Mouse (Mus musculus): Measurements from ENCODE around the gene Lzic.

The Lzic gene

GRCm38 (mm10) chr4:149527621-149528354 is 42.8 kb downstream of the Lzic start:
- DNase-seq, result no peak

- no peak for DNase-seq
Measured at GRCm38 (mm10) chr4:149529691-149530090, 44.7 kb downstream of the Lzic start.

- DNase-seq, result no peak
Measured at GRCm38 (mm10) chr4:149539441-149539840, 54.4 kb downstream of the Lzic start.

DNA sequence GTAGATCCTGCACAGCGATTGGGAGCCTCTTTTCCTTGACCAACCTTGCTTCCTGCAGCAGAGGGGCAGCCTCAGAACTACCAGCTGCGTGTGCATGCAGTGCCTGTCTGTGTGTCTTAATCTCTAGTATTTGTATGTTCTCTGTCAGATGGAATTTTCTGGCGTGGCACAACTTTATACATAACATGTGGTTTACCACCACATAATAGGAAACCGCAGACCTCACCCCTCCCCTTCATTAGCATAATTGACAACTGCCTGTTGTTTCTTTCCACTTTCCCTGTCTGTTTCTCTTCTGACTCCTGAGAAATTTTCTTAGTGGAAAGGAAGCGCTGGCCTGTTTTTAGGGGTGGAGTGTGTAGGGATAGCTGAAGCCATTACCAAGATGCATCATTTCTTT is 56.9 kb downstream of the Lzic start:
- DNase-seq, result no peak

GRCm38 (mm10) chr4:149542431-149542830 is 57.4 kb downstream of the Lzic start:
- DNase-seq, result no peak

GRCm38 (mm10) chr4:149542927-149543553 is 58.0 kb downstream of the Lzic start:
- DNase-seq, result peak; percentile 78

DNA sequence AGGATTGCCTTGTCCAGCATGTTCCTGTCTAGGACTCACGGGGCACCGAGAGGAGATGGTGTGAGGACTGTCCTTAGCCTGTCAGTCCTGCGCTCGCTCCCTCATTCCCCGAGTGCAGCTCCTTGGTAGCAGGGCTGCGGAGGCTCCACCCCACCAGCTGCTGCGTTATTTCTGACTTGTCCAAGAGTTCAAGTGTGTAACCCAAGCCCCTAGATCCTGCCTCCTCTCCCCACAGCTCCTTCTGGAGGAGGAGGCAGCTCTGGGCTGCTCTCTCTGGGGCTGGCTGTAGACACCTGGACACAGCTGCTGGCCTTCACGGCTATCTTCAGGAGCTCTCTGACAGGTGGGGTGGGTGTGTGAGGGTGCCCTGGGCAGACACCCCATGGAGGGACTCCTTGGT is 59.9 kb downstream of the Lzic start:
- no peak for DNase-seq
